Mouse (Mus musculus) cortical plate, adult 2 months (tissue): ENCODE results near the gene Rims1. TPM values are rescaled to one million over a fixed set of nuclear protein-coding genes. Genes with fewer than 3 reads are reported as not detected.

Source experiments
- H3K27ac ChIP-seq: fragments of 200-500 bp; 2 replicates; pipeline ENCODE4 v1.5.1; 2012; ENCODE audit warnings: low read length, control low read depth, inconsistent platforms; ENCODE audit not compliant: insufficient read depth
- H3K4me1 ChIP-seq: fragments of 200-500 bp; 2 replicates; pipeline ENCODE4 v1.6.1; 2011; ENCODE audit warnings: low read length; ENCODE audit not compliant: control insufficient read depth, insufficient read depth
- H3K4me3 ChIP-seq: fragments of 200-500 bp; 2 replicates; pipeline ENCODE4 v1.5.1; 2011; ENCODE audit warnings: mild to moderate bottlenecking, low read length, control low read depth; ENCODE audit not compliant: insufficient read depth
- CTCF ChIP-seq: fragments of 200-500 bp; IDR thresholded peaks from 2 replicates; pipeline ENCODE4 v1.5.1; 2011; ENCODE audit warnings: mild to moderate bottlenecking, control low read depth, low read length; ENCODE audit not compliant: insufficient read depth; ENCODE audit errors: extremely low read depth
- POLR2A ChIP-seq: fragments of 200-500 bp; IDR thresholded peaks from 2 replicates; pipeline ENCODE4 v1.6.1; 2011; ENCODE audit warnings: mild to moderate bottlenecking, low read length, control low read depth; ENCODE audit not compliant: insufficient read depth; ENCODE audit errors: extremely low read depth
- polyA plus RNA-seq: library from polyadenylated mRNA; depleted of rRNA; stranded (reverse); fragments of >200 nt; gene quantifications from 2 replicates; pipeline ENCODE4 v1.2.3, GENCODE M21; 2012

Rims1 gene
- polyA plus RNA-seq, 1 experiment, result 191 TPM

GRCm38 (mm10) chr1:22613609-22614008 lies 192.2 kb downstream of the Rims1 start:
- H3K4me3 ChIP-seq, result no peak overlapping the region
- no peak for TF ChIP-seq POLR2A
- no peak for TF ChIP-seq CTCF
- H3K4me1 ChIP-seq, result peaks cover 8% of the 10 kb centered on the region; the same call in 1 of the 2 replicates
- no peak overlapping the region for H3K27ac ChIP-seq

GRCm38 (mm10) chr1:22604329-22605044 lies 201.3 kb downstream of the Rims1 start:
- Histone ChIP-seq H3K4me3 (no peak overlapping the region), H3K4me1 (no peaks in the 10 kb centered on the region; the same call in 1 of the 2 replicates), H3K27ac (no peak overlapping the region)
- TF ChIP-seq CTCF, result no peak
- TF ChIP-seq POLR2A, result no peak

GRCm38 (mm10) chr1:22596197-22596596 lies 209.6 kb downstream of the Rims1 start:
- TF ChIP-seq CTCF (no peak), POLR2A (no peak)
- H3K4me3 ChIP-seq, result no peak overlapping the region
- no peak overlapping the region for H3K27ac ChIP-seq
- no peaks in the 10 kb centered on the region for H3K4me1 ChIP-seq

- Histone ChIP-seq H3K4me3 (no peak overlapping the region), H3K27ac (no peak overlapping the region), H3K4me1 (no peaks in the 10 kb centered on the region)
- TF ChIP-seq CTCF (no peak), POLR2A (no peak)
Observed at GRCm38 (mm10) chr1:22594841-22595240, 211.0 kb downstream of the Rims1 start.

GRCm38 (mm10) chr1:22587859-22588383 lies 217.9 kb downstream of the Rims1 start:
- TF ChIP-seq POLR2A (no peak), CTCF (no peak)
- H3K4me1 ChIP-seq, result no peaks in the 10 kb centered on the region
- H3K27ac ChIP-seq, result no peak overlapping the region
- no peak overlapping the region for H3K4me3 ChIP-seq

GRCm38 (mm10) chr1:22585560-22585959 lies 220.2 kb downstream of the Rims1 start:
- H3K27ac ChIP-seq, result no peak overlapping the region
- no peaks in the 10 kb centered on the region for H3K4me1 ChIP-seq
- no peak overlapping the region for H3K4me3 ChIP-seq
- TF ChIP-seq POLR2A (no peak), CTCF (no peak)

- TF ChIP-seq POLR2A (no peak), CTCF (no peak)
- Histone ChIP-seq H3K4me1 (no peaks in the 10 kb centered on the region), H3K4me3 (no peak overlapping the region), H3K27ac (no peak overlapping the region)
Observed at GRCm38 (mm10) chr1:22579470-22579869, 226.3 kb downstream of the Rims1 start.

- Histone ChIP-seq H3K27ac (no peak overlapping the region), H3K4me3 (no peak overlapping the region), H3K4me1 (no peaks in the 10 kb centered on the region)
- TF ChIP-seq CTCF (no peak), POLR2A (no peak)
Observed at GRCm38 (mm10) chr1:22572720-22573119, 233.1 kb downstream of the Rims1 start.

GRCm38 (mm10) chr1:22546273-22546672 lies 259.5 kb downstream of the Rims1 start:
- Histone ChIP-seq H3K4me3 (no peak overlapping the region), H3K27ac (no peak overlapping the region), H3K4me1 (no peaks in the 10 kb centered on the region)
- no peak for TF ChIP-seq CTCF
- no peak for TF ChIP-seq POLR2A

- Histone ChIP-seq H3K4me3 (no peak overlapping the region), H3K4me1 (no peaks in the 10 kb centered on the region), H3K27ac (no peak overlapping the region)
- TF ChIP-seq POLR2A (no peak), CTCF (no peak)
Observed at GRCm38 (mm10) chr1:22538129-22538528, 267.7 kb downstream of the Rims1 start.
